Mouse (Mus musculus): ENCODE measurements at regions not wholly inside any gene's neighbourhood (a gene's known extent, or its start where the extent isn't known, plus 50 kb on each side); places are given as distances from the start of the nearest gene placed in this dataset.

DNA sequence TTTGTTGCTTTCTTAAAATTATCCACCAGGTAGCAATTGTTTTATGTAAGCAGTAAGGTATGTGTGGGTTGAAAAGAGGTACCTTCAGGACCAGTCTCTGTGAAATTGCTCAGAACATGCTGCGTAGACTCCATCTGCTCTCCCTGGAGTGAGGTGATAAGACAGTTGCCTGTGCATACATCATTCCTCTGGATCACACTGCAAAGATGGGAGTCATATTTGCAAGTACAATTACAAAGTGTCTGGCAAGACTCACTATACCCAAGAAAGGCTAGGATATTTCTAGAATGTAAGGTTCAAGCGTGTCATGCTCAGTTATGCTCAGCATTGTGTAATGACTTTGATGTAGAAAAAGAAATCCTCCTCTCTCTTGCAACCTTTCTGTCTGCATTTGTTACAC, 1283.5 kb upstream of the Slc10a2 start:
- Histone ChIP-seq H3K4me1 (ENCODE audit: control insufficient read depth, insufficient read depth, low read length) (no peaks in the 10 kb centered on the region), H3K36me3 (ENCODE audit: control insufficient read depth, insufficient read depth, low read length) (no peaks in the 10 kb centered on the region), H3K27ac (ENCODE audit: low read depth, low read length) (no peak overlapping the region), H3K9ac (ENCODE audit: low read length) (no peak overlapping the region), H3K4me3 (ENCODE audit: low read depth, low read length) (no peak overlapping the region), H3K9me3 (ENCODE audit: control insufficient read depth, low read length) (no peaks in the 10 kb centered on the region), H3K4me2 (no peak overlapping the region), H3K27me3 (ENCODE audit: control insufficient read depth, insufficient read depth, low read length) (no peaks in the 10 kb centered on the region)
- no peak for DNase-seq (ENCODE audit: low spot score, missing footprints)
- WGBS = 81% methylated on average over 2 of the region's 2 CpGs
- ATAC-seq (ENCODE audit: low FRiP score) = no peak

DNA sequence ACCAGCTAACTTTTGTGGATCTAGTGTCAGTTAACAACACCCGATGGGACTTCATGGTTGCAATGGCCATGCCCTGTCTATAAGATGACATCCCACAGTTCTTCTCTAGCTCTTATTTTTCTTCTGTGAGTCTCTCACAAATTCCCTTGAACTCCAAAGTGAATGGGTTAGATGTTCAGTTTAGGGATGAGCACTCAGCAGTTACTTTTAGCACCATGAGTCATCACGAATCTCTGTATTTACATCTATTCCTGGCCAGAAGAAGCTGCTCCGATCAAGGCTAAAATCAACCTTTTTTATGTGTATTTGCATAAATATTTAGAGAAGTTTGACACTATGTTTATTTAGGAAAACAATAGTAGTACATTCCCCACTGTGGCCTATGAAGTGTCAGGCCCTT, 1269.6 kb upstream of the Slc10a2 start:
- H3K9ac ChIP-seq (ENCODE audit: low read length) = no peak overlapping the region
- no peak for ATAC-seq (ENCODE audit: low FRiP score)
- no peaks in the 10 kb centered on the region for H3K27me3 ChIP-seq (ENCODE audit: control insufficient read depth, insufficient read depth, low read length)
- no peaks in the 10 kb centered on the region for H3K9me3 ChIP-seq (ENCODE audit: control insufficient read depth, low read length)
- no peaks in the 10 kb centered on the region for H3K36me3 ChIP-seq (ENCODE audit: control insufficient read depth, insufficient read depth, low read length)
- WGBS = 55% methylated on average over 3 of the region's 3 CpGs
- no peaks in the 10 kb centered on the region for H3K4me1 ChIP-seq (ENCODE audit: control insufficient read depth, insufficient read depth, low read length)
- no peak overlapping the region for H3K4me2 ChIP-seq
- no peak for DNase-seq (ENCODE audit: low spot score, missing footprints)
- H3K4me3 ChIP-seq (ENCODE audit: low read depth, low read length) = no peak overlapping the region
- H3K27ac ChIP-seq (ENCODE audit: low read depth, low read length) = no peak overlapping the region

DNA sequence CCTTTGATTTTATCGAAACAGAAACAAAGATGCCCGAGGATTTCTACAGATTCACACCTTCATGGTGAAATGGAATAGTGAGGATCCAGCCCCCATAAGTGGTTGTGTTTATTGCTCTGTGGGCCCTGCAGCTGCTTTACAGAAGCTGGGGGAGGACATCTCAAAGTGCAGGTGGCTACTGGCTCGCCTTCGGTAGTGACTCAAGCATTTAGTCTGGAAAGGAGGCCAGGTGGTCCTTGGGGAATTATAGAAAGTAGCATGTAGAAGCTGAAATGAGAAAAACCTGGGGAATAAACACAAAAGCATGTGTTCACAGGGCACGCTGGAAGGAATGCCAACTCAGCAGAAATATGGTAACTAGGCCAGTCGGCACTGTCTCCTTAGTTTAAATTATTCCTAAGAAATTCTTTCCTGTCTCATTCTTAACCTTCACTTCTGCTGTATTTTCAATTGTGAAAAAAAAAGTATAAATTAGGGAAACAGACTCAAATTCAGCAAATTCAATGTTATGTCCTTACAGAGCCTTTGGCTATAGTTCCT, 1256.3 kb upstream of the Slc10a2 start:
- 91% methylated on average over 6 of the region's 6 CpGs for WGBS
- Histone ChIP-seq H3K9ac (ENCODE audit: low read length) (no peak overlapping the region), H3K27me3 (ENCODE audit: control insufficient read depth, insufficient read depth, low read length) (no peaks in the 10 kb centered on the region), H3K4me3 (ENCODE audit: low read depth, low read length) (no peak overlapping the region), H3K4me2 (no peak overlapping the region), H3K4me1 (ENCODE audit: control insufficient read depth, insufficient read depth, low read length) (no peaks in the 10 kb centered on the region), H3K9me3 (ENCODE audit: control insufficient read depth, low read length) (no peaks in the 10 kb centered on the region), H3K27ac (ENCODE audit: low read depth, low read length) (no peak overlapping the region), H3K36me3 (ENCODE audit: control insufficient read depth, insufficient read depth, low read length) (no peaks in the 10 kb centered on the region)
- DNase-seq (ENCODE audit: low spot score, missing footprints) = no peak
- ATAC-seq (ENCODE audit: low FRiP score) = no peak

DNA sequence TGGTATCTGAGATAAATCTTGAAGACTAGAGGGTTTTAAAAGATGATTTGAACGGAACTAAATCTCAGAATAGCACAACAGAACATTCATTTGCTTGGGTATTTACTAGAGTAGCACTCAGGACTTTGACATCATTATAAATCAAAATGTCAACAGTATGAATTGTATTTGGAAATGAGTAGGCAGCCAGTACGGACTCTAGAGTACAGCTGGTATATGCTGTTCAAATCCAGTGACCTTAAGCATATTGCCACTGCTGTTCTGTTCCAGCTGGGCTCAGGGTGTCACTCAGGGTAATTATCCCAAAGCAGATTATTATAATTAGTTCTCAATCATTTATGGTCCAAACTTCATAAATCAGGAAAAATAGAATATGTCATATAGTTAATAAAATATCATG, 1252.7 kb upstream of the Slc10a2 start:
- Histone ChIP-seq H3K27me3 (ENCODE audit: control insufficient read depth, insufficient read depth, low read length) (no peaks in the 10 kb centered on the region), H3K4me3 (ENCODE audit: low read depth, low read length) (no peak overlapping the region), H3K4me2 (no peak overlapping the region), H3K36me3 (ENCODE audit: control insufficient read depth, insufficient read depth, low read length) (no peaks in the 10 kb centered on the region), H3K27ac (ENCODE audit: low read depth, low read length) (no peak overlapping the region), H3K4me1 (ENCODE audit: control insufficient read depth, insufficient read depth, low read length) (no peaks in the 10 kb centered on the region), H3K9ac (ENCODE audit: low read length) (no peak overlapping the region), H3K9me3 (ENCODE audit: control insufficient read depth, low read length) (no peaks in the 10 kb centered on the region)
- no peak for DNase-seq (ENCODE audit: low spot score, missing footprints)
- WGBS = 71% methylated on average over 2 of the region's 2 CpGs
- ATAC-seq (ENCODE audit: low FRiP score) = no peak

DNA sequence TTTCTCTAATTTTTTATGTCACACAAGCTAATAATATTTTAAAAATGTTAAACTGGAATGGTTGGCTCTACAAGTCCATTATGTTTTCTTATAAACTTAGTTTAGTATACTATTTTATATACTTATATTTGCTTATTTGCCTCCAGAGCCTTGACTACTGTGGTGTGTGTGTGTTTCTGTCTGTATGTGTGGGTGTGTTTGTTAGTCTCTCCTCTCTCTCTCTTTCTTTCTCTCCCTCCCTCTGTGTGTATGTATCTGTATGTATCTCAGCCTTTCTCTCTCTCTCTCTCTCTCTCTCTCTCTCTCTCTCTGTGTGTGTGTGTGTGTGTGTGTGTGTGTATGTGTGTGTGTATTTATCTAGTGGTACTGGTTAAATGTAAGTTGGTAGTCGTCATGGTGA, 1245.3 kb upstream of the Slc10a2 start:
- no peak overlapping the region for H3K4me2 ChIP-seq
- H3K4me1 ChIP-seq (ENCODE audit: control insufficient read depth, insufficient read depth, low read length) = no peaks in the 10 kb centered on the region
- ATAC-seq (ENCODE audit: low FRiP score) = no peak
- no peaks in the 10 kb centered on the region for H3K27me3 ChIP-seq (ENCODE audit: control insufficient read depth, insufficient read depth, low read length)
- no peak for DNase-seq (ENCODE audit: low spot score, missing footprints)
- 67% methylated on average over 1 of the region's 1 CpGs for WGBS
- no peaks in the 10 kb centered on the region for H3K36me3 ChIP-seq (ENCODE audit: control insufficient read depth, insufficient read depth, low read length)
- no peak overlapping the region for H3K9ac ChIP-seq (ENCODE audit: low read length)
- no peak overlapping the region for H3K27ac ChIP-seq (ENCODE audit: low read depth, low read length)
- no peak overlapping the region for H3K4me3 ChIP-seq (ENCODE audit: low read depth, low read length)
- no peaks in the 10 kb centered on the region for H3K9me3 ChIP-seq (ENCODE audit: control insufficient read depth, low read length)

DNA sequence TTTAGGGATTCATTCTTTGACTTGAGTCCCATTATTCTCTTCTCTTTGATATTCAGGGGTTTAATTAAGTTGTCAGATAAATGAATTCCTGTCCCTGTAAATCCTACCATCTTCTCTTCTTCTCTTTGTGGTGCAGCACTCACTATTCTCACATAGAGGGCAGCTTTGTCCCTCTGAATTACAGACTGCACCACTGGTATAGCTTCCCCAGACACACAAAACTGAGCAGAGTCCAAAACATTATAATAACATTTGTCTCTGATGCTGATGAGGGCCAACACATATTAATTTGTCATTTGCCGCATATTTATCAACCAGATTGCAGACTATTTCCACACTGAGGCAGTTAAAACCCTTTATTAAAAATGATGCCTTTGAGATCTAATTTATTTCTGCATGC, 1244.9 kb upstream of the Slc10a2 start:
- ATAC-seq (ENCODE audit: low FRiP score) = peak; percentile 65
- H3K9me3 ChIP-seq (ENCODE audit: control insufficient read depth, low read length) = no peaks in the 10 kb centered on the region

DNA sequence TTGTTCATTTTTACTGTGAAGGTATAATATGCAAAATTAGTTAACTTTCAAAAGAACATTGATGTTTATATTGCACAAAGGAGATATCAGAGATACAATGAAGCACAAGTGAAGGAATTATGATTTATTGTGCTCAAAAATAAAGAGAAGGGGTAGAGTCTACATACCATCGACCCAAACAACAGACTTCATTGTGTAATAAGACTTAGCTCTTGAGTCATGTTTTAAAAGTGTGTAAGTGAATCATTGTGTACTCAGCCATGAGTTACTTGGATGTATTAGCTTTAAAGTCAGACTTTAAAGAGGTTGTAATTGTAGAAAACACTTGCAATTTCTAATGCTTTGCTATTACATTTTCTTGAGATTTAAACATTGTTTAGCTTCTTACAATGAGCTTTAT, 1240.6 kb upstream of the Slc10a2 start:
- no peak overlapping the region for H3K27ac ChIP-seq (ENCODE audit: low read depth, low read length)
- no peak overlapping the region for H3K4me3 ChIP-seq (ENCODE audit: low read depth, low read length)
- no peaks in the 10 kb centered on the region for H3K4me1 ChIP-seq (ENCODE audit: control insufficient read depth, insufficient read depth, low read length)
- WGBS = 76% methylated on average over 1 of the region's 1 CpGs
- DNase-seq (ENCODE audit: low spot score, missing footprints) = no peak
- no peak overlapping the region for H3K9ac ChIP-seq (ENCODE audit: low read length)
- ATAC-seq (ENCODE audit: low FRiP score) = no peak
- H3K36me3 ChIP-seq (ENCODE audit: control insufficient read depth, insufficient read depth, low read length) = no peaks in the 10 kb centered on the region
- H3K4me2 ChIP-seq = no peak overlapping the region
- no peaks in the 10 kb centered on the region for H3K27me3 ChIP-seq (ENCODE audit: control insufficient read depth, insufficient read depth, low read length)
- no peaks in the 10 kb centered on the region for H3K9me3 ChIP-seq (ENCODE audit: control insufficient read depth, low read length)

More for the DNA sequence above, 1244.9 kb upstream of the Slc10a2 start:
- Histone ChIP-seq H3K27me3 (ENCODE audit: control insufficient read depth, insufficient read depth, low read length) (no peaks in the 10 kb centered on the region), H3K27ac (ENCODE audit: low read depth, low read length) (no peak overlapping the region), H3K9ac (ENCODE audit: low read length) (no peak overlapping the region), H3K36me3 (ENCODE audit: control insufficient read depth, insufficient read depth, low read length) (no peaks in the 10 kb centered on the region), H3K4me1 (ENCODE audit: control insufficient read depth, insufficient read depth, low read length) (no peaks in the 10 kb centered on the region), H3K4me3 (ENCODE audit: low read depth, low read length) (no peak overlapping the region), H3K4me2 (no peak overlapping the region)
- no peak for DNase-seq (ENCODE audit: low spot score, missing footprints)
- WGBS = 91% methylated on average over 1 of the region's 1 CpGs

DNA sequence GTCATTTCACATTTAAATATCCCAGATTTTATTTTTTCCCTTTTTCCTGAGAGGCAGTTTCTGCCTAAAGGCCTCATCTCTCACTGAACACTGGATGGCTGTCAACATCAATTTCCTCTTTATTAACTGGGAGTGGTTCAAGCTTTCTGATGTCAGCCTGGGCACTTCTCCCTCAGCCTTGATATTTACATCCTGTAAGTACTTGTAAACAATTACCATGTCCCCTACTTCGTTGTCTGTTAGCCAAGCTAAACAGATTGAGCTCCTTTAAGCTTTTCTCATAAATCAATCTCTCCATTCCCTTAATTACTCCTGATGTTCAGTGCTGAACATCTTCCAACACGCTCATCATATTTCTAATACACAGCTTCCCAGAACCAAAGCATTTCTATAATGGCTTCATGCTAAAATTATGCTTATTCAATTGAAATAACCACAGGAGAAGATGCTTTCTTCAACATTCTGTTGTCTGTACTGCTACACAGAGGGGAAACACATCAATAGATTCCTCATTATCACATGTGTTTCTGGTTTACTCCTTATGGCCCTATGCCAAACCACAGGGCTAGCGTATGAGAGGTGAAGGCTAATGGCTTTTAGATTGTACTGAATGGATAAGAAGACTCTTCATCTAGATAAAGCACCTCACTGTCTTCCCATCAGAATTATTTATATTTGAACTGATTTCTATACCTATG, 1235.2 kb upstream of the Slc10a2 start:
- Histone ChIP-seq H3K27ac (ENCODE audit: low read depth, low read length) (no peak overlapping the region), H3K4me2 (no peak overlapping the region), H3K4me1 (ENCODE audit: control insufficient read depth, insufficient read depth, low read length) (no peaks in the 10 kb centered on the region), H3K36me3 (ENCODE audit: control insufficient read depth, insufficient read depth, low read length) (no peaks in the 10 kb centered on the region), H3K27me3 (ENCODE audit: control insufficient read depth, insufficient read depth, low read length) (no peaks in the 10 kb centered on the region), H3K4me3 (ENCODE audit: low read depth, low read length) (no peak overlapping the region), H3K9ac (ENCODE audit: low read length) (no peak overlapping the region), H3K9me3 (ENCODE audit: control insufficient read depth, low read length) (no peaks in the 10 kb centered on the region)
- DNase-seq (ENCODE audit: low spot score, missing footprints) (no peak), ATAC-seq (ENCODE audit: low FRiP score) (no peak)
- WGBS = 76% methylated on average over 3 of the region's 3 CpGs

DNA sequence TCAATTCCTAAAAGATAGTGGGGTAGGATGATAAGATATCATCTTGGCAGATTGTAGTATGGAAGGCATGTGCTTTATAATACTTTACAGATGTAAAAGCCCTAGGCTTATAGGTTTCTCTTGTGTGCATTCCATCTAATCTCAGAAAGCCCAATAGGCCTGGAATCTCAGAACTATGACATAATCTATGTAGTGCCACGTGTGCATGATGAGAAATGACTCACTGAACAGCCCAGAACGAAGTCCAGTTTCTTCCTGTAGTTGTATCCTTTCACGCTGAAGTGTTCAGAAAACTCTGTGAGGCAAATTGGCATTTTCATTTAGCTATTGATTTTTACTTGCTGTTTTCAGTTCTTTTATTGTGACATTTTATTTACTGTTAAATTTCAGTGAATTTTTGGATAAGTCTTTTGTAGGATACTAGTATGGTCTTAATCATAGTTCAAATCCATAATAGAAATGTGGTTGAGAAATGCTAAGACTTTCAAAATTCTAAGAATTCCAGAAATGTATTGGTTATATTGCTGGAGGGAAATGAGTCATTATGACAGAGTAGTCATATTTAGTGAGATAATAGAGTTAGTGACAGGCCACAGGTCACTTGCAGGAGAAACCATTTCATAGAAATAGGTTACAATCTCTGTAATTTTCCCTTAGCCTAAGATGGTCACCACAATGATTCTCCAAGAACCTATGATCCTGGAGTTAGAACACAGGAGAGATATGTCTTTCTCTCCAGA, 1229.3 kb upstream of the Slc10a2 start:
- 90% methylated on average over 3 of the region's 3 CpGs for WGBS
- H3K27ac ChIP-seq (ENCODE audit: low read depth, low read length) = no peak overlapping the region
- ATAC-seq (ENCODE audit: low FRiP score) (no peak), DNase-seq (ENCODE audit: low spot score, missing footprints) (no peak)
- no peaks in the 10 kb centered on the region for H3K27me3 ChIP-seq (ENCODE audit: control insufficient read depth, insufficient read depth, low read length)
- H3K36me3 ChIP-seq (ENCODE audit: control insufficient read depth, insufficient read depth, low read length) = no peaks in the 10 kb centered on the region
- H3K4me3 ChIP-seq (ENCODE audit: low read depth, low read length) = no peak overlapping the region
- H3K4me1 ChIP-seq (ENCODE audit: control insufficient read depth, insufficient read depth, low read length) = no peaks in the 10 kb centered on the region
- H3K9me3 ChIP-seq (ENCODE audit: control insufficient read depth, low read length) = no peaks in the 10 kb centered on the region
- no peak overlapping the region for H3K4me2 ChIP-seq
- no peak overlapping the region for H3K9ac ChIP-seq (ENCODE audit: low read length)
